Mouse (Mus musculus): ENCODE measurements around the gene Gsta2.

DNA sequence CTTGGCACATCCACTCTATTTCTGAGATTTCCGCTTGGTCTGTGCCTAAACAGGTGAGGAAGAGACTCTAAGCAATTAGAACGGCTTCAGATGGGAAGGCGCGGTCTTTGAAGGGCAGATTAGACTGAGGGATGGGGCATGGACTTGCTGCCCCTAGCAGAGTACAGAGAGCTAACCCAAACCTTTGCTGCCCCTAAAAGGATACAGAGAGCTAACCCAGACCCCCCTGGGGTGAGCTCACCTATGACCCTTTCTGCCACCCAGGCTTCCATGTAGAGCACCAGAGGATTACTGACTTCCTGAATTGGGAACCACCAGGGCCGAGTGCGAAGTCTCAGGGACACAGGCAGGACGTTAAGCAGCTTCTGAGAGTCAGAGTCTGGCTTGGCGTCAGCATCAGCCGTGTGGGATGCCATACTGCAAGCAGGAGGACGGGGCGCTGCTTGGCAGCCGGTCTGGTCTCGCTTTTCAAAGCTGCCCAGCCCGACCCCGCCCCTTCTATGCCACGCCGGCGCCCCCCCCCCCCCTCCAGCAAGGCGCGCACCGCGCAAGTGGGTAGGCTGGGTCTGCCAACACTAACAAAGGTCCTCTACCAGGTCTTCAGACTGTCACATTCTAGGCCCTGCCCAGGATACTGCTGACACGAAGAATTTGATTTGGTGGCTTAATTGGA, 22.7 kb upstream of the Gsta2 start, which contains the start of gene Ooep:
- TF ChIP-seq CTCF (IDR thresholded peaks at IDR 0.05; ENCODE audit: low read depth) (no peak), EP300 (IDR thresholded peaks at IDR 0.05; ENCODE audit: low read depth) (no peak)

All from liver, postnatal 0 days (tissue).